ENCODE assay signal across 26 mouse cellular contexts in the genomic region with DNA sequence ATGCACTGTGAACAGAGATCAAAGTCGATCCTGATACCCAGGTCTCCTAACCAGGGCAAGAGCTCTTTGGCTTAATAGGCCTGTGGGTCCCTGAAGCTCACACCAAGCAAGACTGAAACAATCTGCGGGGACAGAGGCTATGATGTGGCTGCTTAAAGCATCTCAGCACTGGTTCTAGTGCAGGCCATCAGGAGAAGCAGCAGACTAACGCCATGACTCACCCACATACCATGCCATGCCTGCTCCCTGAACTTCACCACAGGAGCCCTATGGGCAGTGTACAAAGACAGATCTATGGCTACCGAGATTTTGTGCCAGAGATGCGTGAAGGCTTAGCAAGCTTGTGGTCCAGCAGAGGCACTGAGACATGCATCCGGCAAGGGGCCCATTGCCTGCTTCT. TPM values are rescaled to one million over a fixed set of nuclear protein-coding genes. Genes with fewer than 3 reads are reported as not detected.
A peak's percentile ranks its signal among the peaks of the same experiment; 100 is the strongest.
DNase-seq lines count a peak whose midpoint lies in the region; ATAC-seq and TF ChIP-seq lines count a peak whose summit lies in the region.
"Had no signal": no experiment of that assay in that cellular context is flagged by ENCODE, and none has a peak within 500 bp of the region (broad histone marks: within the 10 kb centered on the region; RNA-seq: fewer than 3 reads in every experiment).

No protein-coding gene starts in this region.

- intact Hi-C loops in heart, postnatal 10 days (cut with DNase I), result loop anchor here (5.0 to 10.0 kb wide), 2 partner anchors 49 to 957 kb away; no protein-coding TSS in a partner anchor

- peak; percentile 13 for DNase-seq in heart, adult 11 months
- no peak for DNase-seq in heart, postnatal 10 days
- peak; percentile 1 for DNase-seq in thymus, postnatal 14 days
- DNase-seq in thymus, postnatal 0 days (ENCODE audit: low spot score), result no peak
- no peak for DNase-seq in Patski (ENCODE audit: low read depth, low spot score)
- no peak for DNase-seq in B cell, adult 2 months
- DNase-seq: adrenal gland, adult 8-10 months; cerebellum, adult 11 months; cerebellum, adult 9-11 months; cerebellum, postnatal 25 days; forebrain, postnatal 0 days; gastrocnemius, adult 2 months; gastrocnemius, postnatal 14 days; heart, adult 18-20 months; heart, postnatal 14 days; heart, postnatal 4 days had no signal

- no peak for TF ChIP-seq CTCF in Patski (IDR thresholded peaks at IDR 0.05)

- peak; percentile 79 for ATAC-seq in Patski
- ATAC-seq: activated CD4-positive, CD25-positive, alpha-beta regulatory T cell, adult 4 months; forebrain, embryonic 14.5 days; forebrain, postnatal 0 days; hindbrain, postnatal 0 days; inflammation-experienced regulatory T-cells, adult 6 months; intestine, embryonic 16.5 days had no signal

- in situ Hi-C loops in Patski (cut with MboI; ENCODE audit: low pct_unique_long_range_greater_than_20kb), result loop anchor here (5.0 to 10.0 kb wide), 2 partner anchors 104 to 213 kb away; partner anchors contain the start of genes Mesd and Tlnrd1

- H3K27me3 ChIP-seq in Patski, result no peaks in the 10 kb centered on the region
- H3K27me3 ChIP-seq: CH12.LX; embryonic facial prominence, embryonic 12.5 days; embryonic facial prominence, embryonic 15.5 days; heart, embryonic 12.5 days; heart, embryonic 15.5 days had no signal

- POLR2A ChIA-PET in Patski (lab: Charles Lee), result interaction anchor here (0.8 kb wide), 1 partner anchor 30 kb away, joined by 3 read pairs; no protein-coding TSS in a partner anchor

- CTCF ChIA-PET in Patski (lab: Charles Lee), result interaction anchor here (2.4 kb wide), 1 partner anchor 103 kb away, joined by 9 read pairs; no protein-coding TSS in a partner anchor

RNA-seq across cellular contexts. Expression of gene Stard5, which starts 39.8 kb away (rescaled TPM):
- total RNA-seq in heart, postnatal 10 days (2021), result 10 to 100 TPM; 19.5 to 22.9 TPM
- polyA plus RNA-seq in thymus, postnatal 0 days (2015; fragmentation: Nextera tagmentation; extraction: Ambion mirVana), result 47.3 and 47.4 TPM in 2 replicates
- 49.4 TPM for polyA plus RNA-seq in Patski (2021)

Comparison
In these comparisons a context has a peak if more than half of its experiments do, and no peak if none do; other contexts are left out.
1. DNase-seq: peak in heart, adult 11 months (single experiment) and thymus, postnatal 14 days (single experiment); none in heart, postnatal 10 days (0 of 2), thymus, postnatal 0 days (single experiment), Patski (single experiment) and B cell, adult 2 months (0 of 2).